Mouse (Mus musculus) midbrain, postnatal 0 days (tissue): ENCODE measurements around the gene Sept9. TPM values are rescaled to one million over a fixed set of nuclear protein-coding genes. Genes with fewer than 3 reads are reported as not detected.

Experiments used
- ATAC-seq: fragments of 200-750 bp; cut with Nextera tagmentation; 2 replicates; pipeline ENCODE4 v1.8.0; 2017; ENCODE audit warnings: moderate number of reproducible peaks, mild to moderate bottlenecking, moderate TSS enrichment, moderate library complexity; ENCODE audit not compliant: low FRiP score
- DNase-seq: peaks from one replicate; pipeline ENCODE4 v3.0.0-alpha.2; 2015; ENCODE audit warnings: low spot score
- H3K27ac ChIP-seq: fragments of 300-500 bp; sonication (generic); 2 replicates; pipeline ENCODE4 v1.5.1; 2014; ENCODE audit warnings: low read depth, mild to moderate bottlenecking, low read length, mixed read lengths
- H3K27me3 ChIP-seq: fragments of 300-500 bp; sonication (generic); 2 replicates; pipeline ENCODE4 v1.6.1; 2014; ENCODE audit warnings: low read length, control low read depth, mixed read lengths; ENCODE audit not compliant: insufficient read depth
- H3K36me3 ChIP-seq: fragments of 300-500 bp; sonication (generic); 2 replicates; pipeline ENCODE4 v1.6.1; 2014; ENCODE audit warnings: low read length, control low read depth, mixed read lengths; ENCODE audit not compliant: insufficient read depth
- H3K4me1 ChIP-seq: fragments of 300-500 bp; sonication (generic); 2 replicates; pipeline ENCODE4 v1.6.1; 2014; ENCODE audit warnings: mild to moderate bottlenecking, control low read depth, antibody characterized with exemption, low read length, mixed read lengths; ENCODE audit not compliant: insufficient read depth
- H3K4me2 ChIP-seq: fragments of 300-500 bp; sonication (generic); 2 replicates; pipeline ENCODE4 v1.6.1; 2014; ENCODE audit warnings: low read depth, mild to moderate bottlenecking, low read length, mixed read lengths; ENCODE audit not compliant: poor library complexity, severe bottlenecking
- H3K4me3 ChIP-seq: fragments of 300-500 bp; sonication (generic); 2 replicates; pipeline ENCODE4 v1.5.1; 2014; ENCODE audit warnings: low read depth, mild to moderate bottlenecking, low read length, moderate library complexity
- H3K9ac ChIP-seq: fragments of 300-500 bp; sonication (generic); replicated peaks from 2 replicates; pipeline ENCODE4 v1.6.1; 2014; ENCODE audit warnings: mild to moderate bottlenecking, low read length, moderate library complexity, mixed read lengths; ENCODE audit not compliant: poor library complexity, severe bottlenecking
- H3K9me3 ChIP-seq: fragments of 300-500 bp; sonication (generic); 2 replicates; pipeline ENCODE4 v1.6.1; 2016; ENCODE audit warnings: low read length, control low read depth
- CTCF ChIP-seq: IDR thresholded peaks from 2 replicates; pipeline ENCODE4 v1.5.1; 2016; ENCODE audit warnings: antibody characterized with exemption, mild to moderate bottlenecking
- WGBS: fragments of 180-500 bp; shearing (Covaris S2); extraction: QIAGEN DNeasy Blood & Tissue Kit; methylation state at CpG from one replicate; pipeline ENCODE4 v1.1.7; 2014; 5-methylcytosine and 5-hydroxymethylcytosine counted together
- polyA plus RNA-seq: library from polyadenylated mRNA; unstranded; fragments of >200 nt; fragmentation: Nextera tagmentation; extraction: Ambion mirVana; gene quantifications from 2 replicates; pipeline ENCODE4 v1.2.1, GENCODE M21; 2015
- total RNA-seq: library from RNA; depleted of rRNA; stranded (reverse); fragments of >200 nt; gene quantifications from 2 replicates; pipeline ENCODE4 v1.2.3, GENCODE M21; 2014

Sept9 gene
- total and polyA plus RNA-seq, 2 experiments from 2014 or later, result 95.3 to 105 TPM

DNA sequence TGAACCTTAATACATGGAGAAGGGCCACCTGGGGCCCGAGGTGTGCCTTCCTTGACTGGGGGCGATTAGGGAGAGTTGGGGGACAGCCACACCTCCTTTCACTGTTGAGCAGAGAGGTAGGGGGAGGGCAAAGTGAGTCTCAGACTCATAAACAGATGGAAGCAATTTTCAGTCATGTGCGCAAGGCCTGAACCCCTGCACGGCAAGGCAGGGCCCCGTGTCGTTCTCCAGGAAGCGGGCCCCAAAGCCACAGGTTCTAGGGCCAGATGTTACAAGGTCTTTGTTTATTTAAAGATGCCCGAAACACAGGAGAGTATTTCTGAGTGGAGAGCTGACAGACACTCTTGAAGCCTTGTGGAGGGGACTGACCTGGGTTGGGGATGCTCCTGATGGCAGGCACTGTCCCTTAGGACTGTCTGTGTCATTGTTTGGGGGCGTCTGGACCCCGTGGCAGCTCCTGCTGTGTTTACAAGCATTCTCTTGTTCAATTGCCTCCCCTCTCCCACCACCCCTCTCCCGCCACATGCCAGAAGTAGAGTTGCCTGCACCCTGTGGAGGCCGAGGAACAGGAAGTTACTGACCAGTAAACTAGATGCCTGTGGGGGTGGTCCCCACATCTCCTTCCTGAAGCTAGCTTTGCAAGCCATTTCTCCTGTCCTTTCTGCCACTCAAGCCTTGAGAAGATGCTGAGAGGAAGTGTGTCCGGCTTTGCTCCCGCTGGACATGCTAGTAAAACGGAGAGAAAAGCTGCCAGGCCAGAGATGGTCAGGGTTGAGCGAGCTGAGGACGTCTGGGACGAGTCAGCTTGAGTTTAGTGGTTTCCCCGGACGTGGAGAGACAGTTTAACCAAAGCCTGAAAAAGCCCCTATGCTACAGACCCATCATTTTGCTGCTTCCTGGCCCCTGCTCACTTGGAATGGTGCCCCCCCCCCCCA, 150.2 kb downstream of the Sept9 start:
- Histone ChIP-seq H3K4me3 (no peak overlapping the region), H3K9me3 (no peaks in the 10 kb centered on the region), H3K9ac (no peak overlapping the region), H3K27me3 (no peaks in the 10 kb centered on the region), H3K36me3 (peaks cover 37% of the 10 kb centered on the region), H3K27ac (peak overlapping the region; percentile 44; the same call in 1 of the 2 replicates), H3K4me1 (peaks cover 14% of the 10 kb centered on the region), H3K4me2 (no peak overlapping the region)
- 44% methylated on average over 20 of the region's 20 CpGs for WGBS
- ATAC-seq (no peak), DNase-seq (no peak)
- no peak for TF ChIP-seq CTCF

DNA sequence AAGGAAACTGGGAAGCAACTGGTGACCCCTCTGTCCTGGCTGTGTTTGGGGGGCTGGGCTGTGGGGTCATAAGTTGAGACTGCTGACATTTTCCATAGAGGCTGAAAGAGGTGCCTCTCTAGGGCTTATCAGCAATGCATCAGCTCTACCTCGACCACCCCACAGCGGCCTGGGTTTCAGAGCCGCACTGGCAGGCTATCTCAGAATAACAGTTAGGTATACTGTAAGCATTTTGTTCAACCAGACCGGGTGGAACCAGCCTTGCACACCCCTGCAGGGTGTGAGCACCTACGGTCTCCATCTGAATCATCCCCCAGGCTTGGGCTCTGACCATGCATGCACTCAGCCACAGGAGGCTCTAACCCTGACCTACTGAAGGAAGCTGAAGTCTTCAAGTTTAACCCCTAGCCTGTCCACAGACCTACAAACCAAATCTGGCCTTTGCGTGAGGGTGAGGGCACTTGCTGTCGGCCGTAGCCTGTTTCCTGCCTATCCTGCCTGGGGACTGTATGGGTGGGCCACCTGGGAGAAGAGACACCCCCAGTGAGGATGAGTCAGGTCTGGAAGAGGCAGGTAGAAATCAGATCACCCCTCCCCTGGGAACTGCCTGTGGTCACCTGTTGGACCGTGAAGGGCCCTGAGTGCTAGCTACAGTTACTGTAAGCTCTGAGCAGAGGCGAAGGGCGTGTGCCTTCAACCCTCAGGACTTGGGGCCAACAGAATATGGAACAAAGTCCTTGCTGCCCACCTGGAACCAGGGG, 151.2 kb downstream of the Sept9 start:
- Histone ChIP-seq H3K4me2 (no peak overlapping the region), H3K27ac (no peak overlapping the region), H3K4me1 (peaks cover 14% of the 10 kb centered on the region), H3K9me3 (no peaks in the 10 kb centered on the region), H3K4me3 (no peak overlapping the region), H3K9ac (no peak overlapping the region; the same call in 1 of the 2 replicates), H3K36me3 (peaks cover 46% of the 10 kb centered on the region), H3K27me3 (no peaks in the 10 kb centered on the region)
- WGBS, result 88% methylated on average over 11 of the region's 11 CpGs
- DNase-seq, result no peak
- ATAC-seq, result no peak
- TF ChIP-seq CTCF, result no peak

DNA sequence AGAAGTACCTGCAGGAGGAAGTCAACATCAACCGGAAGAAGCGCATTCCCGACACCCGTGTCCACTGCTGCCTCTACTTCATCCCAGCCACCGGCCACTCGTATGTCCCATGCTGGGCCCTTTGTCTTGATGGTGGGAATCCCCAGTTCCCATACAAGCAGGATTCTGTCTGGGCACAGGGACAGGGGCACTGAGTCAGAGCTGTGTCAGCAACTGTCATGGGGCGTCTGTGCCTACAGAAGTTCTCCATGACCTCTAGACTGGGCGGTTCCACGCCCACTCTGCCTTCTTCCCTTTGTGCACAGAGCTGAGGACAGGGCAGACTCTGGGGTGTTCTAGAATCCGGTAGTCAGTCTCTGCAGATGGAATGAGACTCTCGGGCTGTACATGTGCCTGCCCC, 153.7 kb downstream of the Sept9 start:
- Histone ChIP-seq H3K4me1 (0 out of 2 replicates have a peak, but pooled peaks cover 4% of the 10 kb centered on the region), H3K36me3 (peaks cover 59% of the 10 kb centered on the region), H3K9me3 (no peaks in the 10 kb centered on the region), H3K4me3 (no peak overlapping the region), H3K27ac (no peak overlapping the region), H3K9ac (no peak overlapping the region), H3K27me3 (no peaks in the 10 kb centered on the region), H3K4me2 (no peak overlapping the region)
- DNase-seq (no peak), ATAC-seq (no peak)
- WGBS, result 92% methylated on average over 11 of the region's 11 CpGs
- no peak for TF ChIP-seq CTCF

DNA sequence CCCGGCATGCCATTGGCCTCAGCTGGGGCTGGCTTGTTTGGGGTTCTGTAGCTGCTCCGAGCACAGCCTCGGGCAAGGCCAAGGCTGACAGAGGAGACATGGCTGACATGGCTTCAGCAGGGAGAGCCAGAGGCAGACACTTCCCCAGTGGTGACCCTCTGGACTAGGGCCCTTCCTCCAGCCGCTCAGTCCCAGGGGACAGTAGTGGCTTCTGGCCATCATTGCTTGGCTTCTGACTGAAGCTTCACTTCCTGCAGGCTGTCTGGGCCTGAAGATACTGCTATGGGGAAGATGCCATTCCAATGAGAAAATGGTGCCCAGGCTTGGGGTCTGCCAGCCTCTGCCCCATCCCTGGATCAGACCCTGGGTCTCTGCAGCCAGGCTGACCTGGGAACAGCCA, 154.6 kb downstream of the Sept9 start:
- 91% methylated on average over 4 of the region's 4 CpGs for WGBS
- Histone ChIP-seq H3K4me3 (no peak overlapping the region), H3K27ac (no peak overlapping the region), H3K4me2 (no peak overlapping the region), H3K27me3 (no peaks in the 10 kb centered on the region), H3K36me3 (peaks cover 59% of the 10 kb centered on the region), H3K9me3 (no peaks in the 10 kb centered on the region), H3K4me1 (0 out of 2 replicates have a peak, but pooled peaks cover 1% of the 10 kb centered on the region), H3K9ac (no peak overlapping the region)
- ATAC-seq, result no peak
- no peak for DNase-seq
- TF ChIP-seq CTCF, result no peak

DNA sequence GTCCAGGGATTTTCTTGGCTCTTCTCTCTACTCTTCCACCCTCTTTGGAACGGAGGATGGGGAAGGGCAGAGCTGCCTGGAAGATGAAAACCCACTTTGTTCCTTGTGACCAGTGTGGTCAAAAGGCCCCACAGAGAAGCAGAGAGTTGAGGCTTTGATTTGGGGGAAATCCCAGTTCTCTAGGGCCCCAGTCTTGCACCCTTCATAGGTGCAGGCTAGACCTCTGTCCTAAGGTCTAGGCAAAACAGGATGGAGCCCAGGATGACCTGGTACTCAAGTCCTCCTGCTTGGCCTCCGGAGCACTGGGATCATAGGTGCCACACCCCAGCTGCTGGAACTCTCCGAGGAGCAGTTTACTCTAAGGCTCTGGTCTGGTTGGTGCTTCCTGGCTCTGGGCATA, 157.5 kb downstream of the Sept9 start:
- TF ChIP-seq CTCF, result no peak
- WGBS, result 90% methylated on average over 3 of the region's 3 CpGs
- DNase-seq, result no peak
- H3K9me3 ChIP-seq, result no peaks in the 10 kb centered on the region
- no peak for ATAC-seq
- no peak overlapping the region for H3K4me3 ChIP-seq
- H3K36me3 ChIP-seq, result peaks cover 68% of the 10 kb centered on the region
- no peak overlapping the region for H3K27ac ChIP-seq
- H3K4me1 ChIP-seq, result no peaks in the 10 kb centered on the region
- H3K4me2 ChIP-seq, result no peak overlapping the region
- H3K27me3 ChIP-seq, result no peaks in the 10 kb centered on the region
- no peak overlapping the region for H3K9ac ChIP-seq
